Mouse (Mus musculus) lung, postnatal 0 days (tissue): ENCODE results near the gene Cald1. TPM values are rescaled to one million over a fixed set of nuclear protein-coding genes. Genes with fewer than 3 reads are reported as not detected.

Experiments
- ATAC-seq: fragments of 200-750 bp; cut with Nextera tagmentation; 2 replicates; pipeline ENCODE4 v1.8.0; 2017; ENCODE audit warnings: moderate library complexity
- DNase-seq: peaks from one replicate; pipeline ENCODE4 v3.0.0-alpha.2; 2016; ENCODE audit warnings: low spot score
- H3K27ac ChIP-seq: fragments of 300-500 bp; sonication (generic); 2 replicates; pipeline ENCODE4 v1.5.1; 2014; ENCODE audit warnings: antibody characterized with exemption, mild to moderate bottlenecking, low read length, mixed read lengths
- H3K27me3 ChIP-seq: fragments of 300-500 bp; sonication (generic); replicated peaks from 2 replicates; pipeline ENCODE4 v1.6.1; 2014; ENCODE audit warnings: low read length, mixed read lengths; ENCODE audit not compliant: insufficient read depth
- H3K36me3 ChIP-seq: fragments of 300-500 bp; sonication (generic); 2 replicates; pipeline ENCODE4 v1.6.1; 2014; ENCODE audit warnings: low read length, mixed read lengths; ENCODE audit not compliant: insufficient read depth
- H3K4me1 ChIP-seq: fragments of 300-500 bp; sonication (generic); 2 replicates; pipeline ENCODE4 v1.6.1; 2014; ENCODE audit warnings: antibody characterized with exemption, low read depth, low read length, mixed read lengths; ENCODE audit not compliant: insufficient read depth
- H3K4me2 ChIP-seq: fragments of 300-500 bp; sonication (generic); replicated peaks from 2 replicates; pipeline ENCODE4 v1.6.1; 2014; ENCODE audit warnings: low read depth, mild to moderate bottlenecking, low read length, moderate library complexity, mixed read lengths
- H3K4me3 ChIP-seq: fragments of 300-500 bp; sonication (generic); 2 replicates; pipeline ENCODE4 v1.5.1; 2014; ENCODE audit warnings: low read depth, low read length
- H3K9ac ChIP-seq: fragments of 300-500 bp; sonication (generic); replicated peaks from 2 replicates; pipeline ENCODE4 v1.6.1; 2014; ENCODE audit warnings: low read depth, mild to moderate bottlenecking
- H3K9me3 ChIP-seq: fragments of 300-500 bp; sonication (generic); 2 replicates; pipeline ENCODE4 v1.6.1; 2016; ENCODE audit warnings: low read length, mixed read lengths
- CTCF ChIP-seq: IDR thresholded peaks from 2 replicates; pipeline ENCODE4 v1.5.1; 2016; ENCODE audit warnings: antibody characterized with exemption, mild to moderate bottlenecking
- EP300 ChIP-seq: IDR thresholded peaks from 2 replicates; pipeline ENCODE4 v1.6.1; 2016; ENCODE audit warnings: antibody characterized with exemption, mild to moderate bottlenecking, control low read depth
- WGBS: fragments of 180-500 bp; shearing (Covaris S2); extraction: QIAGEN DNeasy Blood & Tissue Kit; methylation state at CpG from one replicate; pipeline ENCODE4 v1.1.7; 2014; 5-methylcytosine and 5-hydroxymethylcytosine counted together
- polyA plus RNA-seq: library from polyadenylated mRNA; unstranded; fragments of >200 nt; fragmentation: Nextera tagmentation; extraction: Ambion mirVana; gene quantifications from 2 replicates; pipeline ENCODE4 v1.2.1, GENCODE M21; 2015

Gene Cald1
- polyA plus RNA-seq, 1 experiment from 2014 or later: 249 TPM

- H3K9ac ChIP-seq: no peak overlapping the region
- no peak for DNase-seq
- no peak overlapping the region for H3K4me3 ChIP-seq
- no peaks in the 10 kb centered on the region for H3K4me1 ChIP-seq
- H3K9me3 ChIP-seq: no peaks in the 10 kb centered on the region
- no peak overlapping the region for H3K4me2 ChIP-seq
- no peaks in the 10 kb centered on the region for H3K36me3 ChIP-seq
- ATAC-seq: no peak
- no peak overlapping the region for H3K27ac ChIP-seq
- 77% methylated on average over 7 of the region's 7 CpGs for WGBS
- TF ChIP-seq EP300 (no peak), CTCF (no peak)
- no peaks in the 10 kb centered on the region for H3K27me3 ChIP-seq
Measured at GRCm38 (mm10) chr6:34565176-34565880, 33.0 kb upstream of the Cald1 start.

DNA sequence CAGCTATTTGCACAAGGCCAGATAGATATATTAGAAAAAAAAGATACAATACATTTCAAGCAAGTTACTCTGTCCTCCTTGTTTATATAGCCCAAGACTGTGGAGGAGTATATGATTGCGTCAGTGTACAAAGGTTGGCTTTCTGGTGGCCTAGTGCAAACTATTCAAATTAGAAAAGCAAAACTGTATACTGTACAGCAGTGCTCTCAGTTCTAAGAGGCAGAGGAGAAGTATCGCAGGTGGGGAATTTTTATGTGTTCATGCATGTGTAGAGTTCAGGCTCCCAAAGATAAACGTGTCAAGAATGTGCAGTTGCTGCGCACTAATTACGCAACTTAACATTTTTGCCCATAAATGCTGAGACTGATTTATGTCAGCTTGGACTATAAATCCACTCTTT, 31.0 kb upstream of the Cald1 start:
- Histone ChIP-seq H3K9ac (no peak overlapping the region), H3K36me3 (no peaks in the 10 kb centered on the region), H3K4me2 (no peak overlapping the region), H3K4me3 (no peak overlapping the region), H3K9me3 (no peaks in the 10 kb centered on the region), H3K4me1 (no peaks in the 10 kb centered on the region), H3K27ac (no peak overlapping the region), H3K27me3 (no peaks in the 10 kb centered on the region)
- WGBS: 52% methylated on average over 5 of the region's 5 CpGs
- ATAC-seq (no peak), DNase-seq (peak; percentile 14)
- TF ChIP-seq EP300 (no peak), CTCF (no peak)

GRCm38 (mm10) chr6:34579504-34580068, 18.7 kb upstream of the Cald1 start:
- ATAC-seq (peak; percentile 76), DNase-seq (peak; percentile 56)
- no peak for TF ChIP-seq CTCF
- TF ChIP-seq EP300: no peak; the same call in 1 of the 2 replicates
- Histone ChIP-seq H3K9me3 (no peaks in the 10 kb centered on the region), H3K36me3 (no peaks in the 10 kb centered on the region), H3K4me3 (no peak overlapping the region), H3K4me2 (no peak overlapping the region), H3K9ac (no peak overlapping the region), H3K4me1 (peaks cover 3% of the 10 kb centered on the region; the same call in 1 of the 2 replicates), H3K27ac (no peak overlapping the region), H3K27me3 (no peaks in the 10 kb centered on the region)
- WGBS: 41% methylated on average over 6 of the region's 6 CpGs

DNA sequence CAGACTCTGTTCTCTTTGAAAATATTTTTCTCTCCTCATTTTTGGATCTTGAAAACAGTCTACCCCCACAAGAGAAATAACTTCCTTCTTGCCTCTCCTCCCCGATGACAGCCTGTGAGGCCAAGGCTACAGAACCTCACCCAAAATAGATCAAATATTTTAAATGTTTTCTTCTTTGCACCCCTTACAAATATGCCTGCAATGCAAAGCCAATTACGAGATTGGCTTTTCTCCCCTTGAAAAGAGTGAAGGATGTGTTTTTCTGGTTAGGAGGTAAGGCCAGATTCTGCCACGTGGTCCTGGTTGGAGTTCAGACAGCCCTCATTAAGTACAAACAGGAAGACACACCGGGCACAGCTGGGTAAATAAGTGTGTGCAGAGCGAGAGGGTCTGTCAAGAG, 14.9 kb upstream of the Cald1 start:
- DNase-seq: peak; percentile 31

GRCm38 (mm10) chr6:34588066-34588465, 10.2 kb upstream of the Cald1 start:
- Histone ChIP-seq H3K4me3 (no peak overlapping the region), H3K4me2 (no peak overlapping the region), H3K9me3 (no peaks in the 10 kb centered on the region), H3K4me1 (no peaks in the 10 kb centered on the region), H3K27ac (no peak overlapping the region), H3K36me3 (no peaks in the 10 kb centered on the region), H3K9ac (no peak overlapping the region), H3K27me3 (no peaks in the 10 kb centered on the region)
- TF ChIP-seq EP300: no peak
- no peak for TF ChIP-seq CTCF
- ATAC-seq: no peak
- no peak for DNase-seq
- WGBS: 68% methylated on average over 4 of the region's 4 CpGs

More for the DNA sequence above, 14.9 kb upstream of the Cald1 start:
- H3K27me3 ChIP-seq: no peaks in the 10 kb centered on the region
- H3K36me3 ChIP-seq: no peaks in the 10 kb centered on the region
- no peak overlapping the region for H3K27ac ChIP-seq
- TF ChIP-seq EP300 (peak; percentile 72), CTCF (no peak)
- H3K9ac ChIP-seq: no peak overlapping the region
- WGBS: 22% methylated on average over 5 of the region's 5 CpGs
- peak; percentile 54; the same call in 1 of the 2 replicates for ATAC-seq
- H3K9me3 ChIP-seq: no peaks in the 10 kb centered on the region
- H3K4me1 ChIP-seq: peaks cover 3% of the 10 kb centered on the region; the same call in 1 of the 2 replicates
- no peak overlapping the region for H3K4me3 ChIP-seq
- no peak overlapping the region for H3K4me2 ChIP-seq

DNA sequence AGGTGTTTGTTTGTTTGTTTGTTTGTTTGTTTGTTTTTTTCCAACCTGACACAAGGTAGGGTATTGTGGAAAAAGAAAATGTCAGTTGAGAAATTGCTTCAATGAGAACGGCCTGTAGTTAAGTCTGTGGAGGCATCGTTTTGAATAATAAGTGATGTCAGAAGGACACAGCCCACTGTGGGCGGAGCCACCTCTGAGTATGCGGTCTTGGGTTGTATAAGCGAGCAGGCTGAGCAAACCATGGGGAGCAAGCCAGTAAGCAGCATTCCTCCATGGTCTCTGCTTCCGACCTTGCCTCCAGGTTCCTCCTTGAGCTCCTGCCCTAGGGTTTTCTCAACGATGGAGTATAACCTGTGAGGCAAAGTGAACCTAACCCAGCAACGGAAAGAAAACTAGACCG, 7.6 kb upstream of the Cald1 start:
- no peak for ATAC-seq
- Histone ChIP-seq H3K4me1 (no peaks in the 10 kb centered on the region), H3K9me3 (no peaks in the 10 kb centered on the region), H3K27ac (no peak overlapping the region), H3K36me3 (no peaks in the 10 kb centered on the region), H3K4me2 (no peak overlapping the region), H3K27me3 (no peaks in the 10 kb centered on the region), H3K4me3 (no peak overlapping the region), H3K9ac (no peak overlapping the region)
- 90% methylated on average over 9 of the region's 9 CpGs for WGBS
- no peak for TF ChIP-seq EP300
- TF ChIP-seq CTCF: no peak
- no peak for DNase-seq
